Mouse (Mus musculus) c-Kit-positive CD71-positive TER-119-positive erythroid progenitor cells, embryonic 14.5 days (primary cell): ENCODE results near the gene Kcnk16.

Experiments
- DNase-seq: peaks from one replicate; pipeline ENCODE4 v3.0.0-alpha.2; 2013; ENCODE audit warnings: low spot score

The Kcnk16 gene

DNA sequence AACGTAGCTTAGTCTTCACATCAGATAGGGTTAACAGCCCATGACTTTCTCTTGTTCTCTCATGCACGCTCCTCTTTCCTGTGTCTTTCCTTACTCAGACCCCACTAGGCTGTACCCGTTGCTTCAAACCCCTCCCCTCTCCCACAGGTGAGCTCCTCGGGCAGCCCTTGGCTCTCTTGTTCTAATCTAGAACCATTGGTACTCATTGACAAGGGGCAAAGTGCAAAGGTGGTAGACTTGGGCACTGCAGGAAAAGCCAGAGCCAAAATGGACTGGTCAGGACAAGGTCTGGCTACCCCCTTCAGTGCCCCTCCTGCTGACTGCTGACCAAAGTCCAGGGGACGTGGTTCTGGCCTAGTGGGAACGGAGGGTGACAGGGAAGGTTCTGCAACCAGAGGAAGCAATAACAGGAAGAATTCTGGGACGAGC, 38.9 kb downstream of the Kcnk16 start:
- no peak for DNase-seq

DNA sequence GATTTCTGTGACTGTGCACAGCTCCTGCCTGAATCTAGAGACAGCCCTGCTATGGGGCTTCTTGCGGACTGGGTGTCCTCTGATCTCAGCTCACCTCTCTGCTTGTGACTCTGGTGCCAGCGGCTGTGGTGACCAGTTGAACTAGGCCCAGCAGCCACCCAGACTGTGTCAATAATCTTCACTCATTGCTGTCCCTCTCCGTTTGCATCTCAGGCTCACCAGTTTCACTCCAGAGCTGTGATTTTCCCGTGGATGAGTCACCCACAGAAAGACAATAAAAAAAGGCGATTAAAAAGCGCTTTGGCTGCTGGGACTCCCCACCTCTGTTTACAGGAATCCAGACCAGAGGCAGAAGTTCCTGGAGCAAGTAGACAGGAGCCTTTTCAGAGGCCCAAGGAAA, 39.6 kb downstream of the Kcnk16 start:
- no peak for DNase-seq

DNA sequence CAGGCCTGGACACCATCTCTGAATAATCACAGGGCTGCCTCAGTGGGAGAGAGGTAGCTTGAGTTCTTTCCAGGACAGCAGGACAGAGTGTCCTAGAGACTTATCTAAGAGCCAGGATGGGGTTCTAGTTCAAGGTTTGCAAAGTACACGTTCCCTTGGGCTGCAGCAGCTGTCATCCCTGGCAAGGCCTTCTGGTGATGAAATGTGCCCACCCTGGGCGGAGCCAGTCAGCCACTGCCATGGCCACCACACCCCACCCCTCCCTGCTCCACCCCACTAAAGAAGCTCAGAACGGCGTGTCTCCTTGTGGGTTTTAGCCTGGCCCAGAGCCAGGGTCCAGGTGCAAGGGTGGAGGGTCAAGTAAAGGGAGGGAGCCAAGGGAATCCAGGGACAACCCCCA, 40.7 kb downstream of the Kcnk16 start:
- DNase-seq, result no peak

DNA sequence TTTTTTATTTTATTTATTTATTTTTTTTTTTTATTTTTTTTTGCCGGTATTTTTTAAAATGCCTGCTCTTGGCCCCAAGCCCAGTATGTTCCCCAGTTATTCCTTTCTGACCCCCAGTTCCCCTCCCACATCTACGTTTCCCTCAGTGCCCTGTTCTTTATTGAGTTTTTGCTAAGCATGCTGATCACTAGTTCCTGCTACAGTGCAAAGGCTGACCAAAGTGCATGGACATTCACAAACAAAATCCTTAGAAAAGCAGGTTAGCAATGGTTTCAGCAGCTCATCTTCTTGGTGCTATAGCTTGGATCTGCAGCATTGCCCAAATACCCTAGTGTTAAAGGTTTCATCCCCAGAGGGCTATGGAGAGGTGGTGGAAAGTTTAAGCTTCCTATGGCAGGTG, 42.0 kb downstream of the Kcnk16 start:
- DNase-seq, result no peak

DNA sequence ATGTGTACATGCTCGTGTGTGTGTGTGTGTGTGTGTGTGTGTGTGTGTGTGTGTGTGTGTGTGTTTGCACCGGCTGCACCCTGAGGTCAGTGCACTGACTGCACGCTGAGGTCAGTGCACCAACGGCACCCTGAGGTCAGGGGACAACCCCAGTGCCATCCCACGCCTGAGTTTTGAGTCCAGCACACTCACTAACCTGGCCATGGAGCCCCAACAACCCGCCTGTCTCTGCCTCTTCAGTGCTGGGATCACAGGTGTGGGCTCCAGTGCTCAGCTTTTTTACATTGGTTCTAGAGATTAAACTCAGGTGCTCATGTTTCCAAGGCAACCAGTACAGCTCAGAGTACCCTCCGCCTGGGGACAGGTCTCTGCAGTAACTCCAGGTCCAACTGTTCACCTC, 42.5 kb downstream of the Kcnk16 start:
- no peak for DNase-seq

DNA sequence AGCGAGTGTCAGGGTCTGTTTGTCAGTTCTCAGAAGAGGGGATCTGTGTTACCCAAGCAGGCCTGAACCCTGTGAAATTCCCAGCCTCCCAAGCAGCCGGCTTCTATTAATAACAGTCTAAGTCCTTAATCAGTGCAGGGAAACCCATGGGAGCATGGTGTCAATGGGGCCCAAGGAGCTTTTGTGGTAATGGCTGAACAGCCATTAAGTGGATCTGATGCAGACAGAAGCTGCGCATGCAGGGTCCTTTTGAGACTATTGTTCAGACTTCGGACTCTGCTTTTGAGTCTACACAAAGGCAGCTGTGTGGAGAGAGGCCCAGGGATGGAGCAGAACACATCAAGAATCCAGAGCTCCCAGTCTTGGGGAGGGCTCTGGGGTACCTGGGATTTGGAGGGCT, 43.5 kb downstream of the Kcnk16 start:
- DNase-seq, result no peak

DNA sequence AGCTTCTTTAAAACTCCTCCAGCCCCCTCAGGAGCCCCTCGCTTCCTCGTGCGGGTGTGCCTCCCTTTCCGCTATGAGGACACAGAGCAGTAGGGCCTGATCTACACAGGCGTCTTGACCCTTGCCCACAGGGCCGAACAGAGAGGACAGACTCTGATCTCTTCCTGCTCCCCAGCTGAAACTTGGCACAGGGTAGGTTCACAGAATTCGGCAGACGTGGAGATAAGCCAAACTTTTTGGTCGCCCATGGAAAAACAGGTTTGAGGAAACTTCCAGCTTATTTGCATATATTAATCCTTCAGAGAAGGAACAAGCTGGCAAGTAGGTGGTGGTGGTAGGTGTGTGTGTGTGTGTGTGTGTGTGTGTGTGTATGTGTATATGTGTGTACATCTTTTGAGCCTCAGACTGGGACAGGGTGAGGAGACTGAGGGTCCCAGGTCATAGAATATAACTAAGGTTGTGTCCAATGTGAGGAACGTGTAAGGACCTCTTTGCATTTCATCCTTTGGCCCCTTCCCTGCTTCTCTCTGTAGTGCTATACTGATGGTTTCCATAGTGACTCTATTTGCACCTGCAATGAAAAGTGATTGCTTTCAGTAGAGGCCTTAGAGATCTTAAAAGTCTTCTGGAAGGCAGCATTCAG, 44.3 kb downstream of the Kcnk16 start:
- DNase-seq, result no peak

DNA sequence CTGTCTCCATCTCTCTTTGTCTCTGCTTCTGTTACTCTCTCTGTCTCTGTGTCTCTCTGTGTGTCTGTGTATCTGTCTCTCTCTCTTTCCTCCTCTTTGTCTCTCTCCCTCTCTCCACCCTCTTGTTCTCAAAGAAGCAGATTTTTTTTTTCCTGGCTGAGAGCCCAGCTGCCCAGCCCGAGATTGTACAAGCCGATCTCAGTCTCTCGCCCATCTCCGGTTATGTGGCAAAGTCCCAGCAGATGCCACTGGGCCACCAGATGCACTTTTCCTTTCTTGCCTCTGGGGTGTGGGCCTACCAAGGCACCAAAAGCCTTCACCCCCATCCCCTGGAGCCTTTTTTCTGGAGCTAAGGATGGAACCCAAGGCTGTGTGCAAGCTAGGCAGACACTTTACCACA, 44.8 kb downstream of the Kcnk16 start:
- DNase-seq, result no peak

DNA sequence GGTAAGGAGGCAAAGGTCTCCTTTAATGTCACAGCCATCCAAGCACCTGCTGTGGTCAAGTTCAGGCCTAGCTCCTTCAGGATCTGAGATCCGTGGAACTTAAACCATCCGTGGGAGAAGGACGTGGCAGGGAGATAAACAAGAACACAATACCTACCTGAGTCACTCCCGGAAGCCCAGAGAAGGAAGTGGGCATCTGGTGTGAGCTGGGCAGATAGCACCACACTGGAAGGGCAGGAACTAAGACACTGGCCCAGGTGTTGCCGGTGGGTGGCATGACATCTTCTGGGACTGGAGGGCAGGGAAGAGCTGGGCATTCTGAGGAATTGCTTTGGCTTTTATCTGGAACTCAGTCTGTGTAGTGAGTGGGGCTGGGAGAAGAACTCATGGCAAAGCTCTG, 45.7 kb downstream of the Kcnk16 start:
- no peak for DNase-seq

DNA sequence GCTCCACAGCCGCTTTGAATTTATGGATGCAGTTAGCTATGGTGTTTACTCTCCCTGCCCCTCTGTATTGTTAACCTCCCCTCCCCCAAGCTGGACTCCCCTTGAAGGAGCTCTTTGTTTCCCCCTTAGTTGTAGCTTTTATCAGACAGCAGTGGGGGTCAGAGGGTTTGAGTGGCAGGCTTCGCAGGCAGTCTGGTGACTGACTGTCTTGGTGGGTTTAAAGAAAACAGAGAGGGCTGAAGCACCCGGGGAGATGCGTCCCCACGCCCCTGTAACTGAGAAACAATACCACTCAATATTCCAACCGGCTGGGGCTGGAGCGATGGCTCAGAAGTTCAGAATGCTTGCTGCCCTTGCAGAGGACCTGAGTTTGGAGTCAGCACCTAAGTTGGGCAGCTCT, 47.9 kb downstream of the Kcnk16 start:
- no peak for DNase-seq

DNA sequence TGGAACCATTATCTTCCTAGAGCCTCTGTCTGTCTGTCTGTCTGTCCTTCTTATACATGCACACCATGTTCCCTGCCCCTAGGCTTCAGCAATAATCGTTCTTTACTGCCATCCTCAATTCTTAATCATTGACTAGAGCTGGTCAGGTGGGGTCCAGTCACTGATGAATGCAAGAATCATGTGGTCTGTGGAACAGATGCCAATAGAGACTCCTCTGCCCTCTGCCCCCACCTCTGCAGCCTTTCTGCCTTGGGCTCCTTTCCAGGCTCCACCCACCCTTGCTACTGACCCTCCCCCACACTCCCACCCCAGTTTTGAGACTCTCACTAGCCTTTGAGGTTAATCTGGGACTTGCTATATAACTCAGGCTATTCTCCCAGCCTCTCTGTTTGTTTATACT, 49.1 kb downstream of the Kcnk16 start:
- no peak for DNase-seq

DNA sequence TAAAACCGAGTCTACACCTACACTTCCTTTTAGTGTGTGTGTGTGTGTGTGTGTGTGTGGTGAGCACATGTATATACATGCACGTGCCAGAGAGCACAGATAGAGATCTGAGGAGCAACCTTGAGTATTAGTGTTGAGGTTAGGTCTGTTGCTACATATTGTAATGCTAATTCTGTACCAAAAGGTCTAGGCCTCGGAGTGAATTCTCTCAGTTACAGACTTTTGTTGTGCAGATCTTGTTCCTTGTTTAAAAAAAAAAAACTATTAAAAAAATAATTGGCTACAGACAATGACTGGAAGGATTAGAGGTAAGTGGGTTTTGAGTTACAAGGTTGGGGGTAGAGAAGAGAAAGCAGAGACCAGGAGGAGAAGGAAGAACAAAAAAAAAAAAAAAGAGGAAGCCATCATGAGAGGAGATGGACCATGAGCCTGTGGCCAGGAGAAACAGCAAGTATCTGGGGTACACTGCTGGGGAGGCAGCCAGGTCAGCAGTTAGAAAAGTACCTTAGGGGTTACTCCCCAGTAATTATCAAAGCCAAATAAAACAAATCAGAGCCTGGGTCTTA, 51.6 kb downstream of the Kcnk16 start:
- DNase-seq, result no peak

DNA sequence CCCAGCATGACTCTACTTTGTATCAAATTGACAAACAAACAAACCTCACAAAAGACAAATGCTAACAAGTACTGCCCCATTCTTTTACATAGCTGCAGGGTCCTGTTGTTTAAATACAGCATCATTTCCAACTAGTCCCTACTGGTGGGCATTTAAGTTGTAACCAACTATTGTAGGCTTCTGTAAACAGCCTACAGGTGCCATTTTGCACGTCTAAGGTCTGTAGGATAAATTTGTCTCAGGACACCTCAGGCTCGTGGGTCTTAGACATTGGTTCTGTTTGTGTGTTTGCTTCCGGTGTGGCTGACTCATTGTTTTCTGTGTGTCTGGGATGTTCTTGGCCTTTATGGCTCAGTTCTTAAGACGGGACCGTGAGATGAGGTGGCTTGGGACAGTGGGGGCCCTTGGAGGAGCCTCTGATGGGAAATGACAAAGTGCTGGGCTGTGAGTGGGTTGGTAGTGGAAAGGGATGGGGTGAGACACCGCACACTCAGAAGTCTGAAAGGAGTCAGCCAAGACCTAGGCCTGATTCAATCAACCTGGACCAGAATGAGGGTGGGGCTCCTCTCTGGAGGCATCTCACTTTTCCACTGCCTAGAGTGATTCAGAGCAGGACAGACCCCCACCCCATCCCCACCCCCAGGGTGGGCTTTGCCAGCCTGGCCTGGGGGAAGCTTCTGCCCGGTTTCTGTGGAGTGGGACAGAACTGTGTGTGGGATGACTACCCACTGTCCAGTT, 52.3 kb downstream of the Kcnk16 start:
- DNase-seq, result no peak

DNA sequence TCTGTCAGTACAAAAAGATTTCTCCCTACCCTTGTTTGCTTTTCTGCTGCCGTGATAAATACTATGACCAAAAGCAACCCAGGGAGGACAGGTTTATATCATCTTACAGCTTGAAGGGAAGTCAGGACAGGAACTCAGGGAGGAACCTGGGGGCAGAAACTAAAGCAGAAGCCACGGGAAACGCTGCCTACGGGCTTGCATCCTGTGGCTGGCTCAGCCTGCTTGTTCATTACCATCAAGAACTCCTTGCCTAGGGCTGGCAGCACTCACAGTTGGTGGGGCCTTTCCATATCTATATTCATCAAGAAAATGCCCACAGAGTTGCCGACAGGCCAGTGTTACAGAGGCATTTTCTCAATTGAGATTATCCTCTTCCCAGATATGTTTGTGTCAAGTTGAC, 53.2 kb downstream of the Kcnk16 start:
- no peak for DNase-seq

DNA sequence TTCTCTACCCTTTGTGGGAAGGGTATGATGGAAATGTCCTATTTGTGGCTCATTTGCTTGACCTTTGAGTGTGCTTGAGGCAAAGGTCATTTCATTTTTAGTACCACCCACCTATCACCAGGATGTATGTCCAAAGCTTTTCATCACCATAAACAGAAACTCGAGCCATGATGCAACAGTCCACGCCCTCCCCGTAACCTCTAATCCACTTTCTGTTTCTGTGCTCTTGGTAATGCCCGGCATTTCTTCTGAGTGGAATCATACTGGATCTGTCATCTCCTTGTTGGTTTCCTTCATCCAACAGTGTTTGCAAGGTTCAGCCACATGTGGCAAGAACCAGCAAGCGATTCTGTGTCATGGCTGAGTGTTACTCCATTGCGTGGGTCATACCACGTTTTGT, 54.9 kb downstream of the Kcnk16 start:
- DNase-seq, result no peak

DNA sequence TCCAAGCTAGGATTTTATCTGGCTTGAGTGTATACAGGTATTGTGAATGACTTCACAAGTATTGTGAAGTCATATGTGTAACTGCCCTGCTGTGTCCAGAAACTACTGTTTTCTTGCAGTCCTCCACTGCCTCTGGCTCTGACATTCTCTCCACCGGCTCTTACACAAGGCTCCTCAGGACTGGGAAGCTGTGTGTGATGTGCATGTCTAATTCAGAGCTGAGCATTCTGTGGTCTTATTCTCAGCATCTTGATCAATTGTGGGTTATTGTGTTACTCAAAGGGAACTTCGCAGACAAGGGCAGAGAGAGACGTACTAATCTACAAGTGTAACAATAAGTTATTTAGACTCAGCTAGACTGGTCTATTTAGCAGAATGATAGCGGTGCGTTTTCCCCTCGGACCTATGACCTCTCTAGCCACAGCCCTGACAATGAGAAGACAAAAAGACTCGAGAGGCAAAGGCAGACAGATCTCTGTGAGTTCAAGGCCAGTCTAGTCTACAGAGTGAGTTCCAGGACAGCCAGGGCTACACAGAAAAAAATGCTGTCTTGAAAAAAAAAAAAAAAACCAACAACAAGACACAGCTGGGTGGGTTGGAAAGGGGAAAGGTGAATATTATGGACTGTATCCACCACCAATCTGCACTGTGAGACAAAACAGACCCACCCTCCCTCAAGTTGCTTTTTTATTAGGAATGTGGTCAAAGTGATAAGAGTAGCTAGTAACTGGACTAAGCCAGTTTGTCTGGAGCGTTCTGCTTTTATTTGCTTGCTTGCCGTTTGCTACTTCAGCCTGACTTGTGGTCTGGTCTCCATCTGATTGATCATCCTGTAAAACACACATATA, 57.0 kb downstream of the Kcnk16 start:
- no peak for DNase-seq
